In genomic region chr10:41151441-41151840, GRCm38 (mm10) we compare ENCODE assay signal across 9 mouse cellular contexts.
DNase-seq lines count a peak whose midpoint lies in the region; ATAC-seq lines count a peak whose summit lies in the region.
"Had no signal": no experiment of that assay in that cellular context is flagged by ENCODE, and none has a peak within 500 bp of the region (broad histone marks: within the 10 kb centered on the region; RNA-seq: fewer than 3 reads in every experiment).

No protein-coding gene starts in this region.

- no peaks in the 10 kb centered on the region for H3K36me3 ChIP-seq in limb, embryonic 11.5 days (ENCODE audit: control insufficient read depth, insufficient read depth, low read length)
- H3K36me3 ChIP-seq in limb, embryonic 10.5 days = no peaks in the 10 kb centered on the region

- DNase-seq in cerebellum, postnatal 25 days = peak; percentile 14 to 53
- no peak for DNase-seq in cerebellum, adult 9-11 months
- DNase-seq in limb, embryonic 11.5 days (ENCODE audit: low spot score) = peak; percentile 20
- no peak for DNase-seq in limb, embryonic 10.5 days (ENCODE audit: low spot score)
- DNase-seq in R1 (ENCODE audit: low read depth, low spot score) = peak; percentile 51
- peak; percentile 31 for DNase-seq in left cerebral cortex, postnatal 4 days
- DNase-seq in yolk sac, embryonic 10.5 days (ENCODE audit: low spot score) = no peak
- DNase-seq in thymus, postnatal 14 days = no peak

- no peak overlapping the region for H3K27ac ChIP-seq in limb, embryonic 11.5 days (replicated peaks; ENCODE audit: low read depth, low read length)
- H3K27ac ChIP-seq in limb, embryonic 10.5 days = no peak overlapping the region
- H3K27ac ChIP-seq: left cerebral cortex, adult 2 months had no signal

- intact Hi-C loops in left cerebral cortex, postnatal 4 days (cut with DNase I) = no loop called here

- H3K4me2 ChIP-seq in limb, embryonic 11.5 days (ENCODE audit: low read depth, severe bottlenecking) = no peak overlapping the region

- H3K4me1 ChIP-seq in limb, embryonic 11.5 days (ENCODE audit: control insufficient read depth, insufficient read depth, low read length) = no peaks in the 10 kb centered on the region
- H3K4me1 ChIP-seq in limb, embryonic 10.5 days = no peaks in the 10 kb centered on the region

- H3K9ac ChIP-seq in limb, embryonic 11.5 days (ENCODE audit: low read length) = no peak overlapping the region

- no peaks in the 10 kb centered on the region for H3K9me3 ChIP-seq in limb, embryonic 11.5 days (ENCODE audit: control insufficient read depth, low read length)
- no peaks in the 10 kb centered on the region for H3K9me3 ChIP-seq in limb, embryonic 10.5 days (replicated peaks)

- 76% methylated on average over 18 of the region's 18 CpGs for WGBS in limb, embryonic 11.5 days
- 85% methylated on average over 18 of the region's 18 CpGs for WGBS in limb, embryonic 10.5 days

- H3K4me3 ChIP-seq in limb, embryonic 11.5 days (ENCODE audit: low read depth, low read length) = no peak overlapping the region
- no peak overlapping the region for H3K4me3 ChIP-seq in limb, embryonic 10.5 days
- H3K4me3 ChIP-seq: left cerebral cortex, adult 2 months had no signal

- H3K27me3 ChIP-seq in limb, embryonic 11.5 days (ENCODE audit: control insufficient read depth, insufficient read depth, low read length) = no peaks in the 10 kb centered on the region
- H3K27me3 ChIP-seq in limb, embryonic 10.5 days (ENCODE audit: low read depth, poor library complexity, severe bottlenecking) = no peaks in the 10 kb centered on the region

- no peak for ATAC-seq in limb, embryonic 11.5 days (ENCODE audit: insufficient number of reproducible peaks, low FRiP score, low TSS enrichment, low read depth)

Comparison
In these comparisons a context has a peak if more than half of its experiments do, and no peak if none do; other contexts are left out.
1. DNase-seq: peak in cerebellum, postnatal 25 days (2 of 2), limb, embryonic 11.5 days (single experiment), R1 (single experiment) and left cerebral cortex, postnatal 4 days (single experiment); none in cerebellum, adult 9-11 months (single experiment), limb, embryonic 10.5 days (single experiment), yolk sac, embryonic 10.5 days (single experiment) and thymus, postnatal 14 days (single experiment).